19 mouse cellular contexts compared by ENCODE assay signal in genomic region chr13:49335077-49335982, GRCm38 (mm10). TPM values are rescaled to one million over a fixed set of nuclear protein-coding genes. Genes with fewer than 3 reads are reported as not detected.
DNase-seq lines count a peak whose midpoint lies in the region; ATAC-seq and TF ChIP-seq lines count a peak whose summit lies in the region.
"Had no signal": no experiment of that assay in that cellular context is flagged by ENCODE, and none has a peak within 500 bp of the region (broad histone marks: within the 10 kb centered on the region; RNA-seq: fewer than 3 reads in every experiment).

No protein-coding gene starts in this region.

- H3K27ac ChIP-seq in hindbrain, embryonic 16.5 days (ENCODE audit: low read depth, low read length) = no peak overlapping the region
- H3K27ac ChIP-seq in hindbrain, embryonic 12.5 days = no peak overlapping the region
- no peak overlapping the region for H3K27ac ChIP-seq in embryonic facial prominence, embryonic 10.5 days (replicated peaks)
- peak overlapping the region; percentile 77 for H3K27ac ChIP-seq in olfactory bulb, adult 2 months (ENCODE audit: insufficient read depth, low read depth, low read length)
- H3K27ac ChIP-seq: hindbrain, embryonic 13.5 days had no signal

- no peak overlapping the region for H3K9ac ChIP-seq in hindbrain, embryonic 16.5 days (ENCODE audit: low read depth, low read length)
- no peak overlapping the region for H3K9ac ChIP-seq in hindbrain, embryonic 12.5 days
- H3K9ac ChIP-seq: hindbrain, embryonic 13.5 days; liver, postnatal 0 days had no signal

- TF ChIP-seq POLR2A in olfactory bulb, adult 2 months (IDR thresholded peaks at IDR 0.05; ENCODE audit: insufficient read depth, low read depth, low read length) = no peak

- peaks cover 4% of the 10 kb centered on the region for H3K4me1 ChIP-seq in hindbrain, embryonic 16.5 days (ENCODE audit: control insufficient read depth, insufficient read depth, low read depth, low read length)
- peaks cover 6% of the 10 kb centered on the region for H3K4me1 ChIP-seq in hindbrain, embryonic 12.5 days
- peaks cover 7% of the 10 kb centered on the region for H3K4me1 ChIP-seq in embryonic facial prominence, embryonic 10.5 days
- 0 out of 2 replicates have a peak, but pooled peaks cover 5% of the 10 kb centered on the region for H3K4me1 ChIP-seq in olfactory bulb, adult 2 months (ENCODE audit: control insufficient read depth, insufficient read depth, low read length)

- H3K9me3 ChIP-seq in hindbrain, embryonic 16.5 days (ENCODE audit: control insufficient read depth, low read length) = no peaks in the 10 kb centered on the region
- H3K9me3 ChIP-seq in hindbrain, embryonic 12.5 days (replicated peaks) = no peaks in the 10 kb centered on the region
- no peaks in the 10 kb centered on the region for H3K9me3 ChIP-seq in embryonic facial prominence, embryonic 10.5 days
- H3K9me3 ChIP-seq: hindbrain, embryonic 13.5 days had no signal

- WGBS in hindbrain, embryonic 16.5 days = 78% methylated on average over 12 of the region's 12 CpGs
- WGBS in hindbrain, embryonic 12.5 days = 88% methylated on average over 12 of the region's 12 CpGs
- WGBS in embryonic facial prominence, embryonic 10.5 days = 81% methylated on average over 12 of the region's 12 CpGs
- WGBS in olfactory bulb, adult 2 months = 39% methylated on average over 12 of the region's 12 CpGs

- H3K36me3 ChIP-seq in hindbrain, embryonic 16.5 days (ENCODE audit: control insufficient read depth, insufficient read depth, low read length) = no peaks in the 10 kb centered on the region
- no peaks in the 10 kb centered on the region for H3K36me3 ChIP-seq in hindbrain, embryonic 12.5 days
- H3K36me3 ChIP-seq in embryonic facial prominence, embryonic 10.5 days (replicated peaks) = no peaks in the 10 kb centered on the region
- H3K36me3 ChIP-seq: hindbrain, embryonic 13.5 days had no signal

- peak; percentile 52; the same call in 1 of the 2 replicates for ATAC-seq in hindbrain, embryonic 16.5 days
- ATAC-seq in hindbrain, embryonic 12.5 days (ENCODE audit: low FRiP score) = no peak
- ATAC-seq: activated CD4-positive, CD25-positive, alpha-beta regulatory T cell, adult 4 months; liver, postnatal 0 days; Patski had no signal

- H3K4me2 ChIP-seq in hindbrain, embryonic 16.5 days (ENCODE audit: low read length) = no peak overlapping the region
- no peak overlapping the region for H3K4me2 ChIP-seq in hindbrain, embryonic 12.5 days (replicated peaks)
- H3K4me2 ChIP-seq: hindbrain, embryonic 13.5 days had no signal

- DNase-seq in embryonic facial prominence, embryonic 10.5 days (ENCODE audit: low spot score) = peak; percentile 45
- peak; percentile 61 for DNase-seq in forelimb bud, embryonic 11.5 days (ENCODE audit: low read depth, low spot score)
- DNase-seq in cerebellum, postnatal 4 days (ENCODE audit: low spot score in 2 of 2) = no peak
- DNase-seq in lung, postnatal 10 days = no peak
- DNase-seq: adrenal gland, postnatal 14 days; cerebellum, postnatal 10 days; heart, adult 18-20 months; kidney, adult 18-20 months; kidney, postnatal 25 days; liver; liver, postnatal 0 days; lung, postnatal 36 days; spleen, adult 18-20 months had no signal

- H3K4me3 ChIP-seq in hindbrain, embryonic 16.5 days (ENCODE audit: low read length) = no peak overlapping the region
- no peak overlapping the region for H3K4me3 ChIP-seq in hindbrain, embryonic 12.5 days
- H3K4me3 ChIP-seq in embryonic facial prominence, embryonic 10.5 days = no peak overlapping the region
- no peak overlapping the region for H3K4me3 ChIP-seq in olfactory bulb, adult 2 months (ENCODE audit: insufficient read depth, low read depth, low read length)
- H3K4me3 ChIP-seq: hindbrain, embryonic 13.5 days had no signal

- TF ChIP-seq CTCF in olfactory bulb, adult 2 months (IDR thresholded peaks at IDR 0.05; ENCODE audit: insufficient read depth, low read depth, low read length) = no peak

- H3K27me3 ChIP-seq in hindbrain, embryonic 16.5 days (replicated peaks; ENCODE audit: control insufficient read depth, insufficient read depth, low read length) = no peaks in the 10 kb centered on the region
- no peaks in the 10 kb centered on the region for H3K27me3 ChIP-seq in hindbrain, embryonic 12.5 days
- no peaks in the 10 kb centered on the region for H3K27me3 ChIP-seq in embryonic facial prominence, embryonic 10.5 days (replicated peaks; ENCODE audit: low read depth, poor library complexity, severe bottlenecking)
- H3K27me3 ChIP-seq: hindbrain, embryonic 13.5 days; Patski had no signal

RNA-seq across cellular contexts. Expression of gene Bicd2, which starts 6.1 kb away (rescaled TPM):
- polyA plus RNA-seq in hindbrain, embryonic 16.5 days (2015; fragmentation: Nextera tagmentation; extraction: Ambion mirVana) = 25.3 and 30.5 TPM in 2 replicates
- polyA plus RNA-seq in hindbrain, embryonic 12.5 days (2016; fragmentation: Nextera tagmentation; extraction: Ambion mirVana) = 40.7 and 44.2 TPM in 2 replicates
- polyA plus RNA-seq in embryonic facial prominence, embryonic 10.5 days (2016; fragmentation: Nextera tagmentation; extraction: Ambion mirVana) = 32.6 and 33.3 TPM in 2 replicates
- 48.0 TPM in 1 of 2 replicates, not detected in the other for polyA plus RNA-seq in olfactory bulb, adult 2 months (2012; ENCODE audit: insufficient read depth, insufficient read length, low replicate concordance, missing spikeins)

RNA-seq across cellular contexts. Expression of gene Fgd3, which starts 15.2 kb away (rescaled TPM):
- 1.6 TPM in 2 replicates for polyA plus RNA-seq in hindbrain, embryonic 16.5 days (2015; fragmentation: Nextera tagmentation; extraction: Ambion mirVana)
- 1.1 and 1.2 TPM in 2 replicates for polyA plus RNA-seq in hindbrain, embryonic 12.5 days (2016; fragmentation: Nextera tagmentation; extraction: Ambion mirVana)
- polyA plus RNA-seq in embryonic facial prominence, embryonic 10.5 days (2016; fragmentation: Nextera tagmentation; extraction: Ambion mirVana) = 1.2 and 1.3 TPM in 2 replicates
- not detected in 2 replicates for polyA plus RNA-seq in olfactory bulb, adult 2 months (2012; ENCODE audit: insufficient read depth, insufficient read length, low replicate concordance, missing spikeins)

Comparison
In these comparisons a context has a peak if more than half of its experiments do, and no peak if none do; other contexts are left out.
1. DNase-seq: peak in embryonic facial prominence, embryonic 10.5 days (single experiment) and forelimb bud, embryonic 11.5 days (single experiment); none in cerebellum, postnatal 4 days (0 of 2) and lung, postnatal 10 days (single experiment).